Mouse (Mus musculus): ENCODE results near the gene Ankrd49.
A peak's percentile ranks its signal among the peaks of the same experiment; 100 is the strongest.

Gene Ankrd49

DNA sequence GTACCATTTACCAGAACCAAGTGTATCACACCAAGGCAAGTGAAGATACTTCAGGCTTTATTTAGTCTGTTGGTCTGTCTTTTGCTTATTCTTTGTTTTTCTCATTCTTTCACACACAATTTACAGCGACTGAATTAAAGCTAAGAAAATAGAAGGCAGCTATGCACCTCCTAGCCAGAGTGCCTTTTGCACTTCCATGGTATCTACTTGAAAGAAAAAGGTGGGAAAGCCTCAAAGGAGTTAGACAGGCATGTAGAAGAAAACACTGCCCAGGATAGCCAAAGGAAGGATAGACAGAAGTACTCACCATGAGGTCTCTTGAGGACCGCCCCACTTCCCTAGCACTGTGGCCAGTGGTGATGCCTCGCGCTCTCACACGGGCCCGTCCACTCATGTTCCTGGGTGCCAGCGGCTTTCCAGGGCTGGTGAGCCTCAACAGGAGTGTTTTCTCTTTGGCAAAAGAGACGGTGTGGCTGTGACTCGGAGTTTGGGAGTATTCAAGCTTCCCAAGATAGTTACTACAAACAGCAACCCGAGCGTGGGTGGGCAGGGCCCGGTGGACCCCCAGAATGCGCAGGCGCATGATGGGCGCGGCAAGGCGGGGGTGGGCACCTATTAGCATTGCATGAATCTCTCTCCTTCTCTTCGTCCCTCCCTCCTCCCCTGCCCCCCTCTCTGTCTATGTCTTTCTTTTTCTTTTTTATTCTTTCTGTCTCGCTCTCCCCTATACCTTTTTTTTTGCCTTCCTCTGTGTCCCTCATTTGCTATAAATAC, 44.3 kb downstream of the Ankrd49 start, which contains the start of gene Piwil4:
Piwil4 (minus strand) TSS at position 583 of the 774 bp plus-strand sequence.
- no peak for DNase-seq

DNA sequence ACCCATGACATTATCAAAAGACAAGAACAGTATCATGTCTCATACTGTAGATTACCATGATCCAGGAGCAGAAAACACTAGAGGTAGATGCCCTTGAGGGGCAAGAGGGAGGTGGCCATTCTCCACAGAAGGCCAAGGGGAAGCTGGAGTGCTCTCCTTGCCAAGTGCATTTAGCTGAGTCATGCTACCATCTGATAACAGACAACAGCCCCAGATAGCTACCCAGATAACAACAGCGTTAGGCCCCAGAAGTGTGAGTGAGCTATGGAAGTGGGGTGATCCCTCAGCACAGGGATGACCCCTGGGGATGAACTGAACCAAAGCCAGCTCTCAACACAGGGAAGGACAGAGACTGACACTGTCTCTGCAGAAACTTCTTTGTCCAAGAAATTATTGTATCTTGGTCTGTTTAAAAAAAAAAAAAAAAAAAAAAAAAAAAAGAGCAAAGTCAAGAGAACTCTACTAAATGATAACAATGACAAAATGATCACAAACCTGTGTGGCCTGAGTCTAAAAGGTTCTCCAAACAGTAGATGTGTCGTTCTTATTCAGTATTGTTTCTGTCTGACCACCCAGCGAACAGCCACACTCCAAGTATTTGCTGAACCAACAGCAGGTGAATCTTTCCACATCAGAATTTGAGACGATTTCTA, 45.0 kb downstream of the Ankrd49 start:
- no peak for DNase-seq

DNA sequence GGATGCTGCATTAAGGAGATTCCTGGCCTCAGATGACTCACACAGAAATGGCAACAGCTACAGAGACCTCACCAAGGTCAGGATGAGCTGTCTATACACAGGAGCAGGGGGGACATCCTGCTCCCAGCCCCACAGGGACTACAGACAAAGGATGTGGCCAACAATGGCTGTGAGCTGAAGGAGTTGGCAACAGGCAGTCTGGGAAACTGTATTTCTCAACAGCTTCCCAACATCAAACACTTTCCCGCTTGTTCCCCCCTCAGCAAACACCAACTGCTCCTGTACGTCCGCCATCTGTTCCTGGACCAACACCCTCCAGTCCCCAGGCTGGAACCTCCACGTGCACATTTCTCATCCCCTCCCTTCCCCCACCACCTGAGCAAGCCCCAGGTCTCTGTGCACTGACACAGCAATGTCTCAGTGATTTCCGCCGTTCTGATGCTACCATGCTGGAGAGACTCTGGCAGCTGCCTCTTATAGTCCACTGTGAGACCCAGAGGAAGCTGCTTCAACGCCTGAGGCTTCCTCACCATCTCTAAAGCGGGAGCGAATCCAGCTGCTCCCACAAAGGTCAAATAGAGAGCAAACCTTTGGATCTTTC, 53.6 kb downstream of the Ankrd49 start:
- peak in 1 of 2 experiments; percentile 21 for DNase-seq

Measured in thymus, postnatal 36 days (tissue).